Mouse (Mus musculus): ENCODE results near the gene Art3.

DNA sequence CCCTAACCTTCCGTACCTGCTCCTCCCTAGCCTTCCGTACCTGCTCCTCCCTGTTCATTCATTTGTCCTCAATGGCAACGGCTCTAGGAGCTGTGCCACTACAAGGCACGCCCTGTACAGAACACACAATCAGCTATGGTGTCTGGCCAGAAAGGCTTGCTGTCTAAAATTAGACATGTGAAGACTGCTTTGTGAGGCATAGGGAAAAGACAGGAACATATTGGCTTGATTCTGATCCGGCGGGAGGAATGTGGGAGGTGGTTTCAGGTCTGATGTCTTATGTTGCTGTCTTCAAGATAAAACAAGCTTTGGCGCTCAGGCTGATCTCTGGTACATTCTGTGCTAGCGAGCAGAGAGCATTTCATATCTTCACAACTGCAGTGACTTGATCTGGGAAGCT lies 59.0 kb downstream of the Art3 start:
- no peak for TF ChIP-seq CTCF (IDR thresholded peaks at IDR 0.05; ENCODE audit: low read depth)
- TF ChIP-seq EP300 (IDR thresholded peaks at IDR 0.05; ENCODE audit: low read depth): no peak

Data from liver, embryonic 14.5 days (tissue).